Mouse (Mus musculus) heart, adult 18-20 months (tissue): ENCODE data around the gene Rftn1. TPM values are rescaled to one million over a fixed set of nuclear protein-coding genes. Genes with fewer than 3 reads are reported as not detected.

Experiments
- DNase-seq, 2 experiments: peaks; one replicate each; pipeline ENCODE4 v3.0.0; 2021 to 2022; ENCODE audit warnings: mixed read lengths in 1 of 2
- total RNA-seq, 2 experiments: library from RNA; stranded (reverse); gene quantifications; 2 replicates each; pipeline ENCODE4 v1.2.3; 2021

Rftn1 gene
- total RNA-seq, 2 experiments from 2014 or later: 52.1 to 53.3 TPM

- DNase-seq: no peak
Observed at GRCm38 (mm10) chr17:50201828-50202445, 11.5 kb upstream of the Rftn1 start.

DNA sequence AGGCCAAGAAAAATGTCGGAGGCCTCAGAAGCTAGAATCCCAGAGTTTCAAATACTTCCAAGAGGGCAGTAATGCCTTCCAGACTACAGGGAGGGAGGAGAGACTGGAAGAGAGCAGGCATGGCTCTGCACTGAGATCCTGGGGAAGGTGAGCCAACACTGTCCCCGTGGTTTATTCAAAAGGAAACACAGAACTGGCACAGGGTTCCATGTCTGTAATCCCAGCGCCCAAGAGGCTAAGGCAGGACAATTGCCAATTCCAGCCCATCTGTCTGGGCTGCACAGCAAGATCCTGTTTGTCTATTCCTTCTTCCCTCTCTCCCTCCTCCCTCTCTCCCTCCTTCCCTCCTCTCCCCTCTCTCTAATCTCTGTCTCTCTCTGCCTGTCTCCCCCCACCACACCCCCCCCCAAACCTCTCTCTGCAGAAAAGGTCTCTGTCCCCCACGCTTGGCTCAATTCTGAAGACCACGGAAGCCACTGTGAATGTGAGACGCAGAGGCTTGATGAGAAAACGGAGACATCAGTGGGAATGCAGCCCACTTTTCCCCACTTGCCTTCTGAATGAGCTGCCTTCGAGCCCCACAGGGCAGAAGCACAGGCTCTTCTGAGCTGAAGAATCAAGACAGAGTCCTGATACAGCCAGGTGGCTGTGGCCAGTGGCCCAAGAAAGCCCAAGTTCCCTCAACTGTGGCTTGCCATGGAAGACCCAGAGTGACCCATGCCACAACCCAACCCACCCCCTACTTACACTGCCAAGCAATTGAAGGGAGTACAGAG, 8.8 kb upstream of the Rftn1 start:
- peak in 1 of 2 experiments; percentile 40 for DNase-seq

- DNase-seq: peak in 1 of 2 experiments; percentile 54
Observed at GRCm38 (mm10) chr17:50197572-50197971, 7.1 kb upstream of the Rftn1 start.

DNA sequence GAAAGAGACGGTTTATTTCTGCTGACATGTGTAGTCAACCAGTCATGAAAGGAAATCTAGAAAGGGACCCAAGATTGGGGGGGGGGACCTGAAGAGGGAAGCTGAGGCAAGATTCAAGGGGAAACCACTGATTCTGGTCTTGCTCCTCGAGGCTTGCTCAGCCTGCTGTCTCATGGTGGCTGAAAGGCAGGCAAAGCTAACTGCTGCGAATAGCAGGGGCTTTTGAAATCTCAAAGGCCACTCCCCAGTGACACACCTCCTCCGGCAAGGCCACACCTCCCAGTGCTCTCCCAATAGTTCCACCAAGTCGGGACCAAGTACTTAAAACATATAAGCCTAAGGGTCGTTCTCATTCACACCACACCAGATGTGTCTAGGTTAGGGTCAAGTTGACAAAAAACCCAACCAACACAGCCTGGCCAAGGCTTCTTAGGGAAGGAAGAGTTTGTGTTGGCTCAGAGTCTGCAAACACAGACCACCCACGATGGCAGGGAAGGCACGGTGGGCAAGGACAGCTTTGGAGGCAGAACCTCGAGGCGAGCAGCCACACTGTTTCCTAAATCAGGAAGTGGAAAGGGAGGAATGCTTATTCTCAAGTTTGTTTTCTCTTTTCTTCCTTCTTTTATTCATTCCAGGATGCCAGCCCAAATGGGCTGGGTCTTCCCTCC, 5.7 kb upstream of the Rftn1 start:
- DNase-seq: no peak

GRCm38 (mm10) chr17:50195399-50195798, 4.9 kb upstream of the Rftn1 start:
- DNase-seq: no peak

DNA sequence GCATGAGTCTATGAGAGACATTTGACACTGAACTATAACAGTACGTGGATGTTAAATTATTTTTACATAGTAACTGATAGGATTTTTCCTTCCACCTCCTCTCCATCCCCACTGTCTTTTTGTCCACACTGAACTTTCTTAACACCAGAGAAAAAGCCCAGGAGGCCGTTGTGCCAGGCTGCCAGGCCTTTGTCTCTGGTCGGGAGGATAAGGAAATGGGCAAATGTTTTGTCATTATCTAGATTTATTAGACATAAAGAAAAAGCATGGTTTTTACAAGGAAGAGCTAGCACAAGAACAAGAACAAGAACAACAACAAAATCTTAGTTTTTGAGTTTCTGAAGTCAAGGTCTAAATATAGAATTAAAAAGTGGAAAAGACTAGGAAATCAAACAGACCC, 4.1 kb upstream of the Rftn1 start:
- no peak for DNase-seq

DNA sequence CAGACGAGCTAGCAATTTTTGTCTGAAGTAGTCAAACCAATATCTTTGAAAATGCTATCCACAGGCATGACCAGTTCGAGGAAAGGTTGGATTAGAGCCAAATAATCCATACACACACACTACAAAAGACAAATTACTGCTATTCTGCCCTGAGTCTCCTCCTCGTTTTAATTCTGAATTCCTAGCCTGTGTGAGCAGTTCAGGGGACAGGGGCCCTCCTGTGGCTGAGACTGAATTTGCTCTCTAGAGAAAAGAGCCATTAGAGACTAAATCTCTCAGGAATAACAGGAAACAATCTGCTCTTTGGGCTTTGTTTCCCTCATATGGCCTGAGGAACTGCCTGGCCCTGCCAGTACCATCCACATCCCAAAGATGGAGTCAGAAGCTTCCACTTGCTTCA, 3.2 kb upstream of the Rftn1 start:
- no peak for DNase-seq

DNA sequence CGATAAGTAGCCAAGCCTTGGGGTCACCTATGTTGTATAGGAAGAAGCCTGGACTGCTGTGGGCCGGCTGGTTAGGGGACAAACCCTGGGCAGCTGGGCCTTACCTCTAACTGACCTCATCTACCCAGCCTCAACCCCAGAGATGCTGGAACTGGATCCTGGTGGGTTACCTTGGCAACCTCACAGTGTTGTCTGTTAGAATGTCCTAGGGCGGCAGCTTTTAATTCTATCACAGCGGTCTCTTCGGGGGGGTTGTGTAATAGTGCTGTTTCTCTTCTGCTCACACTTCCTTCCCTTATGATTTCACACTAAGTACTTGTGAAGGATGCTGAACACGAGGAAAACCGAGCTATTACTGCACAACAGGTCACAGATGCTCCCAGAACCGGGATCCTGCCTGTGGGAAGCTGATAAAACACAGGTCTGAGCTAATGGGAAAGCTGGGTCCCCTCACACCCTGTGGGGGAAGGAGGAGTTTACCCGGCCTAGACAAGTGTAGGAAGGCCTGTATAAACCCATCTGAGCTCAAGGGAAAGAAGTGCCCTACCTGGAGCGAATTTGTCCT, 2.0 kb upstream of the Rftn1 start:
- peak in 1 of 2 experiments; percentile 35 for DNase-seq

DNA sequence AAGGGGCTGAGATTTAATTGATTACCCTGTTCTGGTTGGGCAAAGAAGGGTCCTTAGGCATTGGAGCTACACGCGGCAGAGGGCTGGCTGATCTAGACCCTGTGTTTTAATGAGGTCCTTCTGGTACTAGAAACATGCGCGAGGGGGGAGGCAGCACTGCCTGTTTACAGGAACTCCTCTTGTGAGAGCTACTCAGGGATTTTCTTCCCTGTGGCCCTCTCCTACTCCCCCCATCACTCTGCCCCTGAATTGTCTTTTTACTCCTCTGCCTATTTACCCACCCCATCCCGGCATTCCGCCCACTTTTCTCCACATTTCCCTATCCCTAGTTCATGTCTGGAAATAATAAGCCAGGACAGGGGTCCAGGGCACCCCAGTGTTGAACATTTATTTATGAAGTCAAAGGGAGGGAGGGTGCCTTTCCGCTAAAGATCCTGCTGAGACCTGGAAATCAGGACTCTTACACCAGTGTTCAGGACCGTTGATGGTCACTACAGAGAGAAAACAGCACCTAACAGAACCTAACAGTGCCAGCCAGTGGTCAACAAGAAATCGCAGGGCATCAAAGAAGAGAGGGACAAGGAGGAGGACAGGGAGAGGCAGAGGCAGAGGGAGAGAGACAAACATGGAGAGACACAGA, 964 bp upstream of the Rftn1 start:
- DNase-seq: no peak

DNA sequence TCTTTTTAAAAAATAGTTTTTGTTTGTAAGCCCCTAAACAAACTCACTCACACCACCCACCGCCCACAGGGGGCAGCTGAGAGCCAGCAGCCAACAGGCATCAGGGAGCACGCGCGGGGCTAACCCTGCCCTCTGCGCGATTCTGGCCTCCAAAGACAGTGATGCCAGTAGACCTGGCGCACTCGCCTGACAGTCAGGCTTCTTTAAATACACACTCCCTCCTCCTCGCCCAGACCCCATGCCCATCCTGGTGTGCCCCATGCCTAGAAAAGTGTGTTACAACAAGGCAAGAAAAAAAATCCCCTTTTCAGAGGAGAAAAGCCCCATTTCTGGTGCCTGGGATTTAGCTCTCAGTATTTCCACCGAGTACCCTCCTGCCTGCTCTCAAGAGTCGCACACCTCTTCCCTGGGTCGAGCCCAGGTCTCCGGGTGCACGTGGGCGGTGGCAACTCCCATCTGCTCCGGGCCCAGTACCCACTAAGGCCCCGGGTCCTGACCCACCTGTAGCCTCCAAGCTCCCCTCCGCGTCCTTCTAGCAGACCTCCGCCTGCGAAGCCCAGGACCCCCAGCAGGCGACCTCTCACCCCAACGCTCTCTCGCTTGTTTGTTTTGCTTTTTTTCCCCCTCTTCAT, 977 bp downstream of the Rftn1 start:
- peak; percentile 84 to 89 for DNase-seq

- no peak for DNase-seq
Observed at GRCm38 (mm10) chr17:50188662-50189345, 1.7 kb downstream of the Rftn1 start.

GRCm38 (mm10) chr17:50185616-50186015, 4.9 kb downstream of the Rftn1 start:
- DNase-seq: no peak

DNA sequence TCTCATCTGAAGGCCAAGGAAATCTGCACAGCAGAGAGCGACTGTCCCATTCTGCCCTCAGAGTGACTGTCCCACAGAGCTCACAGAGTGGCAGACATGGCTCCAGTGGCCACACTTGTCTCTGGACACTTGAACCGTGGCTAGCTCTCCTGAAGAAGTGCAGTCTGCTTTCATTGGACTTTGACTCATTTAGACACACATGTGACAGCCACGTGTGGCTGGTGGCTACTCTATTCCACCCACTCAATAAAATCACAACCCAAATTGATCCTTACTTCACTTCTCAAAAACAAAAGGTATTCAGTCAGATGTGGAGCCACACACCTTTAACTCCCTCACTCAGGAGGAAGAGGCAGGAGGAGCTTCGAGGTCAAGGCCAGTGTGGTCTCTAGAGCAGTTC, 5.4 kb downstream of the Rftn1 start:
- DNase-seq: no peak

DNA sequence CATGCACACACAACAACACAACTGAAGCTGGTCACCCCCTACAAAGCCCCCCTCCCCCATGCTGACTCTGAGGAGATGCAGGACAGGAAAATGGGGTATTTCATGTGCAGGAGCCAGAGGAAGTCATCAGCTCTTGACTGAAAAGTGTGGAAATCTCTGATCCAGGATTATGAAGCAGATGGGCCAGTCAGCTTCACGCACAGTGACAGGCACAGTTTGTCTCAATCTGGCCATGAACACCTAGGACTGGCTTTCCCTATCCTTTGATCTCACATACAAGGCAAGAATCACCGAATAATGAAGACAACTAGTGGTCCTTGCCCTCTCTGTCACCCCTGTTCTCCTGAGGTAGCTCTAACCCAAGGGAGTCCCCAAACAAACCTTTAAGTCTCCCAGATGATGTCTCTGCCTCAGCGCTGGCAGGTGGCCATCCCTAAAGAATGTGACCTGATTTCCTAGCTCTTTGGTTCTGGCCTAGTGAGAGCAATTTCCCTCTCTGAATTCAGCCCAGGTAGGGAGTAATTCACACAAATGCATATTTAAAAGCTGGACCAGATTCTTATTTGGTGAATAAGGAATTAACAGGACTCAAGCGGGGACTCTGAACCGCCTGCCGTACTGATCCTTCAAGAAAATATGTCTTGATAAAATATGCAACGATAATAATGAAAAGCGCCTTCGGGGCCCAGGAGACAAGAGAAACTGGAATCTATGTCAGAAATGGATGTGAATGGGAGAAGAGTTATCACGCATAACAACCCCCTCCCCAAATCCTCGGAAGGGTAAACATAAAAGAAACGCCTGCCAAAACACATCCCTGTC, 6.0 kb downstream of the Rftn1 start:
- DNase-seq: peak; percentile 38 to 55

DNA sequence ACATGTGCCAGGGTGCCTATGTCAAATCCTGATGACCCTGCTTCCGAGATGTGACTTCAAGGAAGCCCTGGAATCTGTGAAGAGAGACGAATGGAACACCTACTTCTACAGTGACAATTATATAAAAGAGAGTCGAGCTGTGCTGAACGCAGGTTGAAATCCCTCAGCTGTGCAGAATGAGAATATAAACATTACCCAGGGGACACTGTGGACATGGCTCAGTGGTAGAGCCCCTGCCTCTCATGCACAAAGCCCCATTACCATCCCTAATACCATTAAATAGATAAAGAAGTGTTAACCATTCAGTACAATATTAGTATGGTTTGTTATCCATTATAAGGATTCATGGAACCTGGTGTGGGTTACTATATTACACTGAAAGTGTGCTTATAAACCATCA, 7.2 kb downstream of the Rftn1 start:
- DNase-seq: no peak

DNA sequence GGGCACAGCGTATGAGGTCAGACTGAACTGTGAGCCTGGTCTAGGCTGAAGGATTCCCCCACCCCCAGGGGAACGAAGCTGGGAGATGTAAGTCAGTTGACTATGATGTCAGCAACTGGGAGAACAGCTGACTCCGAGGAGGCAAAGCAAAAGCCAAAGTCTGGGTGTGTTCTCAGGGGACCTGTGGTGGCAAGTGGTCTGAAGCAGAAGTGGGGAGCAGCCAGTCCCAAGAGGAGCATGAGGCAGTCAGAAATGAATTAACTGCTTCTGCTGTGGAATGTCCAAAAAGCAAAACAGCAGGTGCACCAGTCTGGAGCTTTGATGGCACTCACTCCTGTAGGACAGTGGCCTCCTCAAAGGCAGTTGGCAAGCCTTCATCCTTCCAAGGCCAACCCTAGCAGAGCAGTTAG, 7.9 kb downstream of the Rftn1 start:
- DNase-seq: peak; percentile 54 to 70

- DNase-seq: no peak
Observed at GRCm38 (mm10) chr17:50180899-50181570, 9.4 kb downstream of the Rftn1 start.

- DNase-seq: no peak
Observed at GRCm38 (mm10) chr17:50173776-50174175, 16.7 kb downstream of the Rftn1 start.

- DNase-seq: no peak
Observed at GRCm38 (mm10) chr17:50173368-50173767, 17.1 kb downstream of the Rftn1 start.

GRCm38 (mm10) chr17:50172795-50173194, 17.7 kb downstream of the Rftn1 start:
- no peak for DNase-seq
